Mouse (Mus musculus) heart, embryonic 10.5 days (tissue): ENCODE data around the gene Nxph3. TPM values are rescaled to one million over a fixed set of nuclear protein-coding genes. Genes with fewer than 3 reads are reported as not detected.

Experiments
- DNase-seq: peaks from one replicate; pipeline ENCODE4 v3.0.0-alpha.2; 2017; ENCODE audit warnings: low spot score
- H3K27ac ChIP-seq: fragments of 300-500 bp; sonication (generic); 2 replicates; pipeline ENCODE4 v1.5.1; 2016; ENCODE audit warnings: mild to moderate bottlenecking
- H3K27me3 ChIP-seq: fragments of 300-500 bp; sonication (generic); 2 replicates; pipeline ENCODE4 v1.6.1; 2016; ENCODE audit warnings: mild to moderate bottlenecking; ENCODE audit not compliant: poor library complexity, insufficient read depth, severe bottlenecking
- H3K36me3 ChIP-seq: fragments of 300-500 bp; sonication (generic); 2 replicates; pipeline ENCODE4 v1.6.1; 2016; ENCODE audit warnings: mild to moderate bottlenecking, moderate library complexity
- H3K4me1 ChIP-seq: fragments of 300-500 bp; sonication (generic); 2 replicates; pipeline ENCODE4 v1.6.1; 2016; ENCODE audit warnings: mild to moderate bottlenecking
- H3K4me3 ChIP-seq: fragments of 300-500 bp; sonication (generic); 2 replicates; pipeline ENCODE4 v1.5.1; 2016; ENCODE audit warnings: mild to moderate bottlenecking, moderate library complexity
- H3K9me3 ChIP-seq: fragments of 300-500 bp; sonication (generic); 2 replicates; pipeline ENCODE4 v1.6.1; 2016; ENCODE audit warnings: mild to moderate bottlenecking, moderate library complexity
- WGBS: fragments of 180-500 bp; shearing (Covaris S2); methylation state at CpG from one replicate; pipeline ENCODE4 v1.1.7; 2016; 5-methylcytosine and 5-hydroxymethylcytosine counted together
- polyA plus RNA-seq: library from polyadenylated mRNA; unstranded; fragments of >200 nt; fragmentation: Nextera tagmentation; extraction: Ambion mirVana; gene quantifications from 2 replicates; pipeline ENCODE4 v1.2.1, GENCODE M21; 2016

The Nxph3 gene
- polyA plus RNA-seq, 1 experiment from 2014 or later, result 0.77 TPM

- Histone ChIP-seq H3K36me3 (peaks cover 54% of the 10 kb centered on the region), H3K4me3 (no peak overlapping the region), H3K9me3 (no peaks in the 10 kb centered on the region), H3K27ac (no peak overlapping the region), H3K27me3 (no peaks in the 10 kb centered on the region), H3K4me1 (no peaks in the 10 kb centered on the region)
- no peak for DNase-seq
- WGBS, result 90% methylated on average over 7 of the region's 7 CpGs
These were observed 38.0 kb downstream of the Nxph3 start for GRCm38 (mm10) chr11:95476323-95476722.

- 90% methylated on average over 1 of the region's 1 CpGs for WGBS
- no peak for DNase-seq
- no peak overlapping the region for H3K4me3 ChIP-seq
- peaks cover 52% of the 10 kb centered on the region for H3K36me3 ChIP-seq
- H3K27me3 ChIP-seq, result no peaks in the 10 kb centered on the region
- no peaks in the 10 kb centered on the region for H3K9me3 ChIP-seq
- H3K4me1 ChIP-seq, result no peaks in the 10 kb centered on the region
- no peak overlapping the region for H3K27ac ChIP-seq
These were observed 40.9 kb downstream of the Nxph3 start for GRCm38 (mm10) chr11:95473456-95473855.

GRCm38 (mm10) chr11:95472942-95473341 lies 41.4 kb downstream of the Nxph3 start:
- Histone ChIP-seq H3K4me1 (no peaks in the 10 kb centered on the region), H3K4me3 (no peak overlapping the region), H3K36me3 (peaks cover 50% of the 10 kb centered on the region), H3K9me3 (no peaks in the 10 kb centered on the region), H3K27ac (no peak overlapping the region), H3K27me3 (no peaks in the 10 kb centered on the region)
- DNase-seq, result no peak
- WGBS, result 89% methylated on average over 2 of the region's 2 CpGs

- Histone ChIP-seq H3K4me1 (no peaks in the 10 kb centered on the region), H3K4me3 (no peak overlapping the region), H3K36me3 (peaks cover 20% of the 10 kb centered on the region), H3K27me3 (no peaks in the 10 kb centered on the region), H3K27ac (no peak overlapping the region), H3K9me3 (no peaks in the 10 kb centered on the region)
- no peak for DNase-seq
- WGBS, result 92% methylated on average over 1 of the region's 1 CpGs
These were observed 46.6 kb downstream of the Nxph3 start for GRCm38 (mm10) chr11:95467731-95468130.

- Histone ChIP-seq H3K4me3 (no peak overlapping the region), H3K27ac (no peak overlapping the region), H3K4me1 (no peaks in the 10 kb centered on the region), H3K27me3 (no peaks in the 10 kb centered on the region), H3K36me3 (peaks cover 5% of the 10 kb centered on the region; the same call in 1 of the 2 replicates), H3K9me3 (no peaks in the 10 kb centered on the region)
- 98% methylated on average over 3 of the region's 3 CpGs for WGBS
- no peak for DNase-seq
These were observed 52.2 kb downstream of the Nxph3 start for GRCm38 (mm10) chr11:95462168-95462567.

GRCm38 (mm10) chr11:95460872-95461271 lies 53.5 kb downstream of the Nxph3 start:
- Histone ChIP-seq H3K27me3 (no peaks in the 10 kb centered on the region), H3K4me1 (no peaks in the 10 kb centered on the region), H3K4me3 (no peak overlapping the region), H3K9me3 (no peaks in the 10 kb centered on the region), H3K36me3 (peaks cover 7% of the 10 kb centered on the region; the same call in 1 of the 2 replicates), H3K27ac (no peak overlapping the region)
- WGBS, result 83% methylated on average over 2 of the region's 2 CpGs
- DNase-seq, result no peak

Other genes with a start within 250 kb of the Nxph3 start
- gene Kat7, start 204.3 kb downstream of the Nxph3 start, polyA plus RNA-seq, result 66.0 and 68.5 TPM in 2 replicates
- gene Fam117a, start 177.6 kb downstream of the Nxph3 start, polyA plus RNA-seq, result 8.2 and 10.7 TPM in 2 replicates
- gene Slc35b1, start 129.9 kb downstream of the Nxph3 start, polyA plus RNA-seq, result 103 and 119 TPM in 2 replicates
- 103 TPM in 2 replicates for gene Spop, start 100.5 kb downstream of the Nxph3 start, polyA plus RNA-seq
- gene Ngfr, start 73.2 kb upstream of the Nxph3 start, polyA plus RNA-seq, result 4.5 and 9.9 TPM in 2 replicates
- gene Phb, start 152.4 kb upstream of the Nxph3 start, polyA plus RNA-seq, result 320 and 328 TPM in 2 replicates
- 11.7 and 14.2 TPM in 2 replicates for gene Zfp652, start 198.1 kb upstream of the Nxph3 start, polyA plus RNA-seq
- gene B130006D01Rik, start 209.0 kb upstream of the Nxph3 start, polyA plus RNA-seq, result 0.97 and 1.9 TPM in 2 replicates